Mouse (Mus musculus) embryonic facial prominence, embryonic 12.5 days (tissue): Measurements from ENCODE around the gene Amer2. TPM values are rescaled to one million over a fixed set of nuclear protein-coding genes. Genes with fewer than 3 reads are reported as not detected.

Experiments
- ATAC-seq: fragments of 200-750 bp; cut with Nextera tagmentation; 2 replicates; pipeline ENCODE4 v1.8.0; 2017; ENCODE audit not compliant: insufficient number of reproducible peaks, insufficient read depth, low FRiP score, low TSS enrichment
- H3K27ac ChIP-seq: fragments of 300-500 bp; sonication (generic); 2 replicates; pipeline ENCODE4 v1.5.1; 2016; ENCODE audit warnings: mild to moderate bottlenecking
- H3K27me3 ChIP-seq: fragments of 300-500 bp; sonication (generic); 2 replicates; pipeline ENCODE4 v1.6.1; 2016; ENCODE audit warnings: mild to moderate bottlenecking, moderate library complexity
- H3K36me3 ChIP-seq: fragments of 300-500 bp; sonication (generic); 2 replicates; pipeline ENCODE4 v1.6.1; 2016; ENCODE audit warnings: mild to moderate bottlenecking
- H3K4me1 ChIP-seq: fragments of 300-500 bp; sonication (generic); 2 replicates; pipeline ENCODE4 v1.6.1; 2016
- H3K4me2 ChIP-seq: fragments of 300-500 bp; sonication (generic); replicated peaks from 2 replicates; pipeline ENCODE4 v1.6.1; 2016; ENCODE audit warnings: mild to moderate bottlenecking, moderate library complexity
- H3K4me3 ChIP-seq: fragments of 300-500 bp; sonication (generic); 2 replicates; pipeline ENCODE4 v1.5.1; 2016; ENCODE audit warnings: mild to moderate bottlenecking
- H3K9ac ChIP-seq: fragments of 300-500 bp; sonication (generic); 2 replicates; pipeline ENCODE4 v1.6.1; 2016; ENCODE audit warnings: mild to moderate bottlenecking, moderate library complexity
- H3K9me3 ChIP-seq: fragments of 300-500 bp; sonication (generic); 2 replicates; pipeline ENCODE4 v1.6.1; 2016; ENCODE audit warnings: mild to moderate bottlenecking, moderate library complexity
- WGBS: fragments of 180-500 bp; shearing (Covaris S2); methylation state at CpG from one replicate; pipeline ENCODE4 v1.1.7; 2016; 5-methylcytosine and 5-hydroxymethylcytosine counted together
- polyA plus RNA-seq: library from polyadenylated mRNA; unstranded; fragments of >200 nt; fragmentation: Nextera tagmentation; extraction: Ambion mirVana; gene quantifications from 2 replicates; pipeline ENCODE4 v1.2.1, GENCODE M21; 2016

Amer2 gene
- polyA plus RNA-seq, 1 experiment from 2014 or later = 9.0 TPM

DNA sequence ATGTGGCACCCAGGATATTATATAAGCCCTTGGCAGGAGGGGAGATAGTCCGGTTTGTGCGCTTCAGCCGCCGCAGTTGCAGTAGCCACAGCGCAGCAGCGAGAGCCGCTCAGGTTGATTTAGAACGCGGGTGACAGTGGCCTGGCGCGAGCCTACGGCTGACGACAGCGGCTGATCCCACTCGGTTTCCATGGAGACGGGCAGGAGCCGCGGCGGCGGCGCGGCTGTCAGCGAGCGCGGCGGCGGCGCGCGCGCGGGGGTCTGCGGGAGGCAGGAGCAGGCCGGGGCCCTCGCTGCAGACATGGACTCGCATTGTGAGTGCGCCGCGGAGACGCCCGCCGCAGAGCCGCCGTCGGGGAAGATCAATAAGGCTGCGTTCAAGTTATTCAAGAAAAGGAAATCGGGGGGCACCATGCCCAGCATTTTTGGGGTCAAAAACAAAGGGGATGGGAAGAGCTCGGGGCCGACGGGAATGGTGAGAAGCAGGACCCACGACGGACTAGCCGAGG is 5.1 kb downstream of the Amer2 start:
- under 1% methylated on average over 53 of the region's 53 CpGs for WGBS
- Histone ChIP-seq H3K27ac (peak overlapping the region; percentile 23; the same call in 1 of the 2 replicates), H3K27me3 (peaks cover 34% of the 10 kb centered on the region)

DNA sequence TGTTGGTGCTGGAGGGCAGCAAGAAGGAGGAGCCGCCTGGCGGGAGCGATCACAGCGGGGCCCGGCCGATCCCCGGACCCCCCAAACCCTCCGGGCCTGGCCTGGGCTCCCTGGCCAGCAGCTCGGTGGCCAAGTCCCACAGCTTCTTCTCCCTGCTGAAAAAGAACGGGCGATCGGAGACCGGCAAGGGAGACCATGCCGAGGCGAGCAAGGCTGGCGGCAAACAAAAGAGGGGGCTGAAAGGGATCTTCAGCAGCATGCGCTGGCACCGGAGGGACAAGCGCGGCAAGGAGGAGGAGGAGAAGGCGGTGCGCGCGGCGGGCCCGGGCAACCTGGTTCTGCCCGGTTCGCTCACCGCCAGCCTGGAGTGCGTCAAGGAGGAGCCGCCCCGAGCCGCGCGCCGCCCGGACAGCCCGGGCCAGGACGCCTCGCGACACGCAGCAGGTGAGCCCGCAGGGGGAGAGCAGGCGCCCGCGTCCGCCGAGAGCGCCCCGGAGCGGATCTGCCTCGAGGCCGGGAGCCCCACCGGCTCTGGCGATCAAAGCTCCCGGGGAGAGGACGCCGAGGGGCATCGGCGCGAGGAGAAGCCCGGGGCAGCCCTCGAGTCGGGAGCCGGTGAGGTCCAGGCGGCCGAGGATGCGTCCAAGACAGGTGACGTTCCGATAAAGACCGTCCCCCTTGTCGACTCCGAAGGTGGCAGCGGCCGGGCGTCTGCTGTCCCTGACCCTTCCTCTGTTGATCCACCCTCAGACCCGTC is 5.7 kb downstream of the Amer2 start:
- Histone ChIP-seq H3K4me2 (peak overlapping the region; percentile 89), H3K4me1 (no peaks in the 10 kb centered on the region; the same call in none of the 2 replicates), H3K27ac (0 out of 2 replicates have a peak overlapping the region, but pooled peaks have one; percentile 23), H3K9me3 (no peaks in the 10 kb centered on the region), H3K27me3 (peaks cover 33% of the 10 kb centered on the region), H3K4me3 (peak overlapping the region; percentile 57), H3K9ac (peak overlapping the region; percentile 74), H3K36me3 (no peaks in the 10 kb centered on the region)
- ATAC-seq = peak; percentile 58
- under 1% methylated on average over 69 of the region's 77 CpGs for WGBS

More for the DNA sequence above, 5.1 kb downstream of the Amer2 start:
- Histone ChIP-seq H3K4me1 (no peaks in the 10 kb centered on the region; the same call in none of the 2 replicates), H3K36me3 (no peaks in the 10 kb centered on the region), H3K9ac (peak overlapping the region; percentile 74), H3K9me3 (no peaks in the 10 kb centered on the region), H3K4me3 (peak overlapping the region; percentile 57), H3K4me2 (peak overlapping the region; percentile 89)
- ATAC-seq = peak; percentile 77

DNA sequence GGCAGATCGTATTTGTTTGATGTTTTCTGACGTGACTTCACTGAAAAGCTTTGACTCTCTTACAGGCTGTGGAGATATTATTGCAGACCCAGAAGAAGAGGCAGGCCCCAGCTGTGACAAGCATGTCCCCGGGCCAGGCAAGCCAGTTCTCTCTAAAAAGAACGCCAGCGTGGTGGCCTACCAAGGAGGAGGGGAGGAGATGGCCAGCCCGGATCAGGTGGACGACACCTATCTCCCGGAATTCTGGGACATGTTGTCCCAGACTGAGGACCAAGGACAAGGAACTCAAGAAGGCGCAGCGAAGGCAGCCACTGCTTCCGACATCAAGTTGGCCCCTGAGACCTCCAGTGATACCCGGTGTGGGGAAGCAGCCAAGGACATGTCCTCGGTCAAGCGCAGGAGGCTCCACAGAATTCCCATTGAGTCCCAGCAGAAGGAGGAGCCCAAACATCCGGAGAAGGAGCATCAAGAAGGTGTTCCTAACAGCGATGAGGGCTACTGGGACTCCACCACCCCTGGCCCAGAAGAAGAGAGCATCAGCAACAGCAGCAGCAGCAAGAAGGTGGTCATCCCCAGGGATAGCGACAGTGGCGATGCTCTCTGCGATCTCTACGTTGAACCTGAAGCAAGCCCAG is 6.4 kb downstream of the Amer2 start:
- H3K9ac ChIP-seq = peak overlapping the region; percentile 74
- 60% methylated on average over 20 of the region's 20 CpGs for WGBS
- no peaks in the 10 kb centered on the region; the same call in none of the 2 replicates for H3K4me1 ChIP-seq
- no peak for ATAC-seq
- H3K27me3 ChIP-seq = peaks cover 27% of the 10 kb centered on the region
- H3K4me2 ChIP-seq = peak overlapping the region; percentile 89
- H3K9me3 ChIP-seq = no peaks in the 10 kb centered on the region
- peak overlapping the region; percentile 57 for H3K4me3 ChIP-seq
- no peak overlapping the region for H3K27ac ChIP-seq
- no peaks in the 10 kb centered on the region for H3K36me3 ChIP-seq

DNA sequence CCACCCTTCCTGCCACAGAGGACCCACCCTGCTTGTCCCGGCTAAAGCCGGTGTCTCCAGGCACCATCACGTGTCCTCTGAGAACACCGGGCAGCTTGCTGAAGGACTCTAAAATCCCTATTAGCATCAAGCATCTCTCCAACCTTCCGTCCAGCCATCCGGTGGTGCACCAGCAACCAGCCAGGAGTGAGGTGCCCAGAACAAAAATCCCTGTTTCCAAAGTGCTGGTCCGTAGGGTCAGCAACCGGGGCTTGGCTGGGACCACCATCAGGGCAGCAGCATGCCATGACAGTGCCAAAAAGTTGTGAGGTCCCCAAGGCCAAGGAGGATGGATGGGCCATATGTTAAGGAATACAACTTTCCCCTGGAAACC is 6.9 kb downstream of the Amer2 start:
- 90% methylated on average over 8 of the region's 8 CpGs for WGBS
- Histone ChIP-seq H3K4me1 (no peaks in the 10 kb centered on the region; the same call in none of the 2 replicates), H3K27me3 (peaks cover 27% of the 10 kb centered on the region)

DNA sequence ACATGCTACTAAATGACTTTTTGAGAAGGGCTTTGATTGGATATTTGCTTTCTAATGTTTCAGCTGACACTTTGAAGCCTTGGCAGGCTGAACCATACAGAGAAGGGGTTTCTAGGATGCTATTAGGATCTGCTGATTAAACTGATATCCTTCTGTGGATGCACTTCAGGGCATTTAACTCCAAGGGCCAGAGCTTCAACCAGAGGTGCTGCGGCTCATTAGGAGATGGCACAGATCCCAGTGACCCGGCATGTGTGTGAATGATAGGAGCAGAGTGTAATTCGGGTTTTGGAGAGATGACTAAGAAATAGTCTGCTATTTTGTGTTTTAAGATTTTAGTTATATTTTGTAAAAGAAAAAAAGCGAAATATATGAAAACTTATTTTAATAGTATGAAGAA is 8.6 kb downstream of the Amer2 start:
- H3K4me2 ChIP-seq = no peak overlapping the region
- no peaks in the 10 kb centered on the region; the same call in none of the 2 replicates for H3K4me1 ChIP-seq
- no peaks in the 10 kb centered on the region for H3K36me3 ChIP-seq
- H3K4me3 ChIP-seq = no peak overlapping the region
- H3K27me3 ChIP-seq = peaks cover 27% of the 10 kb centered on the region
- ATAC-seq = no peak
- H3K27ac ChIP-seq = no peak overlapping the region
- 79% methylated on average over 4 of the region's 4 CpGs for WGBS
- H3K9ac ChIP-seq = no peak overlapping the region
- no peaks in the 10 kb centered on the region for H3K9me3 ChIP-seq

More for the DNA sequence above, 6.9 kb downstream of the Amer2 start:
- peak overlapping the region; percentile 89; the same call in 1 of the 2 replicates for H3K4me2 ChIP-seq
- no peak overlapping the region for H3K9ac ChIP-seq
- ATAC-seq = no peak
- no peaks in the 10 kb centered on the region for H3K36me3 ChIP-seq
- peak overlapping the region; percentile 57; the same call in 1 of the 2 replicates for H3K4me3 ChIP-seq
- no peak overlapping the region for H3K27ac ChIP-seq
- no peaks in the 10 kb centered on the region for H3K9me3 ChIP-seq

DNA sequence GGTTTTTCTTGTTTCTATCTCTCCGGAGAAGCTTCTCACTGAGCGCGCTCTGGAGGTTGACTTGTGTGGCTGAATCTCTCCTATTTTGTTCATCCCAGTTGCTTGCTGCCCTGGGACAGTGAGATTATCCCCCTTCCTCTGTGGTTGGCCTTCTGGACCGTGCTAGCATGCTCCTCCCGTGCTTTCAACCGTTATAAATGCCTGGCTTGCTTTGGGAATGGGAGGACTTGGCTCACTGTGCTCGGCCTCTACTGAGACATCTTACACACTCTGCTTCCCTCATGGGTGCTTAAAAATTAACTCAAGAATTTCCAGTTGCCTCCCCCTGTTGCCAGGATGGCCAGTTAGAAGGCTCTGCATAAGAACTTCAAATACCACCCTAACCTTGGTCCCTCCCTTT is 10.8 kb downstream of the Amer2 start:
- Histone ChIP-seq H3K9ac (no peak overlapping the region), H3K27ac (no peak overlapping the region), H3K4me1 (no peaks in the 10 kb centered on the region; the same call in none of the 2 replicates), H3K9me3 (no peaks in the 10 kb centered on the region), H3K36me3 (no peaks in the 10 kb centered on the region), H3K27me3 (peaks cover 14% of the 10 kb centered on the region), H3K4me3 (no peak overlapping the region), H3K4me2 (no peak overlapping the region)
- no peak for ATAC-seq
- 80% methylated on average over 7 of the region's 7 CpGs for WGBS

DNA sequence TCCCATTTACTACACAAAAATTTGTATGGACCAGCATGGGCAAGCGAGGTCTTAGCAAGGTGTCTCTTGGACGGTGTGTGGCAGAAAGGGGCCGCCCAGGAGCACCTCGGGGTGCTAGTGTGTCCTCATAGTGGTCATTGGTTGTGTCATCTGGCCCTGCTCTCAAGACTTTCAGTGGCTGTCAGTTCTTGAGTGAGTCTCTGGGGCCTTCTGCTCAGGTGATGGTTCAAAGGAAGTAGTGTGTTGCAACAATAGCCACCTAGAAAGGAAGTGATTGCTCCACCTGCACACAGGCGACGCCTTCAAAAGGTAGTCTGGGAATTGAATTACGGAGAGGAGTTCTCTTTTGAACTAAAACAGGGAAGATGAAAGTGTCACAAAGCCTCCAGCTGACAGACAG is 11.2 kb downstream of the Amer2 start:
- Histone ChIP-seq H3K4me1 (no peaks in the 10 kb centered on the region; the same call in 1 of the 2 replicates), H3K27ac (no peak overlapping the region), H3K27me3 (peaks cover 9% of the 10 kb centered on the region), H3K9ac (no peak overlapping the region), H3K36me3 (no peaks in the 10 kb centered on the region), H3K4me2 (no peak overlapping the region), H3K4me3 (no peak overlapping the region), H3K9me3 (no peaks in the 10 kb centered on the region)
- 85% methylated on average over 7 of the region's 7 CpGs for WGBS
- ATAC-seq = no peak

DNA sequence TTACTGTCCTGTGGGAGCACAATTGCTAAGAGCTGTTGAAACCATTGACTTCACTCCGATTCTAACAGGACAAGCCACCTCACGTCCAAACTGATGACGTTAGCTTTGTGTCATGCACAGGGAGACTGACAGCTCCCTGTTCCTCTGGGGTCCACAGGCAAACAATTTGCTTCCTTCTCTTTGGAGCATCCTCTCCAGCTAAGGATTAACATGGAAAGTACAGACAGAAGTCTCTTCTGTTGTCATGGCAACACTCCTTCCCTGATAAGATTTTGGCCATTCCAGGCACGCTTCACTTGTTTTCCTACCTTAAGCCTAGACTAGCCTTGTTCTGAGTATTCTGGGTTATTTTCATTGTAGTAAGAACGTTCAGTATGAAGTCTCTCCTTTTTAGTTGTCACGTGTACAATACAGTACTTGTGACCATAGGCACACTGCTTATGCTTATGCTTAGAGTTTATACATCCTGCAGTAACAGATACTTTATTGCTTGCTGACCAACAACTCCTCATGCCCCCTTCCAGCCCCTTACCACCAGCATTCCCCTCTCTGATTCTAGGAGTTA is 12.1 kb downstream of the Amer2 start:
- WGBS = 63% methylated on average over 6 of the region's 6 CpGs
- Histone ChIP-seq H3K27me3 (peaks cover under 1% of the 10 kb centered on the region; the same call in 1 of the 2 replicates), H3K27ac (no peak overlapping the region), H3K4me3 (no peak overlapping the region), H3K9ac (no peak overlapping the region), H3K9me3 (no peaks in the 10 kb centered on the region), H3K36me3 (no peaks in the 10 kb centered on the region), H3K4me1 (no peaks in the 10 kb centered on the region; the same call in 1 of the 2 replicates), H3K4me2 (no peak overlapping the region)
- ATAC-seq = no peak

DNA sequence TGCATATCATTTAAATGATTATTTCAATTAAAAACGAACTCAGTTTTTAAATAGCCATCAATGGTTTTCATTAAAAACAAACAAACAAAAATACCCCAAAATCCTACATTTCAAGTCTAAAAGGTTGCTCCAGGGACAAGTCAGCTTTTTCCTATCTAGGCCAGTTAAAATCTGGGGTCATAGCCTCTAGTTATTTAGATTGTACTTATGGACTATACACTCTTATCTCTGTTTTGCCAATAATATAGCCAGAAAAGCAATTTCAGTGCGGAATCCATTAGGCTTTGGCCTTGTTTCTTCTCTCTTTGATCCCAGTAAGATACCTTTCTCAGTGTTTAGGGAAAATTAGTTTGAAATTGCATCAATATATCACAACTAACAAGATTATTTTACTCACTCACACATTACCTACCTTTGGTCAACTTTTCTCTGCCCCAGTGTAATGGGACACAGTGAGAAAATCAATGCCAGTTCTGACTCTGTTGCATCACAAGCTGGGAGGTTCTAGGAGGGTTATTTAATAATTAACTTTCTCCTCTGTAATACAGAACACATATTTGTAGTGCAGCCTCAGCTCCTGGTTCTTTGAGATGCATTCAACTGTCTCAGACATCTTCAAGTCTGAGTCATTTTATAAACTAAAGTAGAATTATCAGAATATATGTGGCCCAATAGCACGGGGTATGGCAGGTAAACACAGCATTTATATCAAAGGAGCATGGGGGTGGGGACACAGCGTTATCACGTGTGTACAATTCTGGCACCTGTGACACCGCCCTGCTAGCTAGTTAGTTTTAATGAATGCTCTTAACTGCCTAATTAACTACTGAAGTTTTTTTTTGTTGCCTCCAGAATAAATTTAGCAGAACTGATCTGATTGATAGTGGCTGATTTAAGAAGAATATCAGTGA is 13.8 kb downstream of the Amer2 start:
- Histone ChIP-seq H3K4me1 (no peaks in the 10 kb centered on the region), H3K4me2 (no peak overlapping the region), H3K4me3 (no peak overlapping the region), H3K27ac (no peak overlapping the region), H3K9me3 (no peaks in the 10 kb centered on the region), H3K27me3 (no peaks in the 10 kb centered on the region), H3K36me3 (no peaks in the 10 kb centered on the region), H3K9ac (no peak overlapping the region)
- no peak for ATAC-seq
- WGBS = 78% methylated on average over 6 of the region's 6 CpGs

DNA sequence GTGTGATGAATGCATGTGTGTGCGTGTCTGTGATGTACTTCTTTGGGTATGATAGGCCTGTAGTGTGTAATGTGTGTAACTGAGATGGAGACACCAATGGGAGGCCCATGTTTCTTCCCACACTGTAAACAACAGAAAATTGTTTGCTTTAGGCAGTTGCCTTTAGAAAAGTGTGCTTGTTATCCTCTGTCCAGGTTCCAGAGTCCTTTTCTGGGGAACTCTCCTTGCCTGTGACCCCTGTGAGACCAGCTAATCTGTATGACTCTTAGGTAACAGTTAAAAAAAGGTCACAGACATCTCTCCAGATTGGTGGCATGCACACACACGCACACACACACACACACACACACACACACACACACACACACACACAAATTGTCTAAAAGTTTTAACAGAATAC is 15.3 kb downstream of the Amer2 start:
- Histone ChIP-seq H3K27me3 (no peaks in the 10 kb centered on the region), H3K4me3 (no peak overlapping the region), H3K4me2 (no peak overlapping the region), H3K36me3 (no peaks in the 10 kb centered on the region), H3K27ac (no peak overlapping the region), H3K9ac (no peak overlapping the region), H3K4me1 (no peaks in the 10 kb centered on the region), H3K9me3 (no peaks in the 10 kb centered on the region)
- 74% methylated on average over 2 of the region's 2 CpGs for WGBS
- ATAC-seq = no peak

DNA sequence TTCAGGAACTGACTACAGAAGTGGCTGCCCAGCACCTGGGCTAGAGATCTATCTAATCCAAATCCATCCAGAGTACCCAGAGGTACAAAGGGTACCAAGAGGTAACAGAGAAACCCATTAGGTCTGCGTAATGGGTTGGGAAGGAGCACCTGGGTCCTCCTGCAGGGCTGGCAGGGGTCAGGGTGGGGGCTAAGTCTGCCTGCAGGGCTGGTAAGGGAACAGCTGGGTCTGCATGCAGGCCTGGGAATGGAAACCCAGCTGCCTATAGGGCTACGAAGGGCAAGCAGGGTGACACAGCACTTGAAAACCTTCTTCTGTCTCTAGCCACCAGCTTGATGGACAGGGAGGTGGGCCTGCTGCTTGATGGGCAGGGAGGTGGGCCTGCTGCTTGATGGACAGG is 19.1 kb downstream of the Amer2 start:
- Histone ChIP-seq H3K4me3 (no peak overlapping the region), H3K9me3 (no peaks in the 10 kb centered on the region), H3K36me3 (no peaks in the 10 kb centered on the region), H3K27me3 (no peaks in the 10 kb centered on the region), H3K27ac (no peak overlapping the region), H3K4me2 (no peak overlapping the region), H3K9ac (no peak overlapping the region), H3K4me1 (no peaks in the 10 kb centered on the region)
- WGBS = 67% methylated on average over 2 of the region's 2 CpGs
- ATAC-seq = no peak
